Mouse (Mus musculus) hindbrain, embryonic 12.5 days (tissue): ENCODE results near the gene Apol8. TPM values are rescaled to one million over a fixed set of nuclear protein-coding genes. Genes with fewer than 3 reads are reported as not detected.
A peak's percentile ranks its signal among the peaks of the same experiment; 100 is the strongest.

Experiments
- ATAC-seq: fragments of 200-750 bp; cut with Nextera tagmentation; 2 replicates; pipeline ENCODE4 v1.8.0; 2017; ENCODE audit warnings: moderate TSS enrichment; ENCODE audit not compliant: low FRiP score
- H3K27ac ChIP-seq: fragments of 300-500 bp; sonication (generic); 2 replicates; pipeline ENCODE4 v1.5.1; 2016; ENCODE audit warnings: mild to moderate bottlenecking
- H3K27me3 ChIP-seq: fragments of 300-500 bp; sonication (generic); 2 replicates; pipeline ENCODE4 v1.6.1; 2016; ENCODE audit warnings: mild to moderate bottlenecking
- H3K36me3 ChIP-seq: fragments of 300-500 bp; sonication (generic); 2 replicates; pipeline ENCODE4 v1.6.1; 2016; ENCODE audit warnings: mild to moderate bottlenecking
- H3K4me1 ChIP-seq: fragments of 300-500 bp; sonication (generic); 2 replicates; pipeline ENCODE4 v1.6.1; 2016
- H3K4me2 ChIP-seq: fragments of 300-500 bp; sonication (generic); replicated peaks from 2 replicates; pipeline ENCODE4 v1.6.1; 2016; ENCODE audit warnings: mild to moderate bottlenecking
- H3K4me3 ChIP-seq: fragments of 300-500 bp; sonication (generic); 2 replicates; pipeline ENCODE4 v1.5.1; 2016; ENCODE audit warnings: mild to moderate bottlenecking
- H3K9ac ChIP-seq: fragments of 300-500 bp; sonication (generic); 2 replicates; pipeline ENCODE4 v1.6.1; 2016; ENCODE audit warnings: mild to moderate bottlenecking, moderate library complexity
- H3K9me3 ChIP-seq: fragments of 300-500 bp; sonication (generic); replicated peaks from 2 replicates; pipeline ENCODE4 v1.6.1; 2016; ENCODE audit warnings: mild to moderate bottlenecking
- WGBS: fragments of 180-500 bp; shearing (Covaris S2); methylation state at CpG from one replicate; pipeline ENCODE4 v1.1.7; 2016; 5-methylcytosine and 5-hydroxymethylcytosine counted together
- polyA plus RNA-seq: library from polyadenylated mRNA; unstranded; fragments of >200 nt; fragmentation: Nextera tagmentation; extraction: Ambion mirVana; gene quantifications from 2 replicates; pipeline ENCODE4 v1.2.1, GENCODE M21; 2016

Gene Apol8
- 0.22 and 0.47 TPM in 2 replicates for polyA plus RNA-seq

- H3K27ac ChIP-seq: no peak within 1 kb of the TSS
- no peaks in the 10 kb centered on the region for H3K4me1 ChIP-seq
- WGBS: 12% methylated on average over 9 of the region's 9 CpGs
- H3K4me3 ChIP-seq: no peak within 1 kb of the TSS
- H3K4me2 ChIP-seq: no peak within 1 kb of the TSS
- H3K9ac ChIP-seq: no peak within 1 kb of the TSS
- peaks cover 19% of the 10 kb centered on the region for H3K36me3 ChIP-seq
- H3K9me3 ChIP-seq: no peaks in the 10 kb centered on the region
- no peaks in the 10 kb centered on the region for H3K27me3 ChIP-seq
- ATAC-seq: no peak
Measured at GRCm38 (mm10) chr15:77756848-77757247, at the start of gene Apol8. Gene Apol8 (minus strand): TSS chr15:77757003.

DNA sequence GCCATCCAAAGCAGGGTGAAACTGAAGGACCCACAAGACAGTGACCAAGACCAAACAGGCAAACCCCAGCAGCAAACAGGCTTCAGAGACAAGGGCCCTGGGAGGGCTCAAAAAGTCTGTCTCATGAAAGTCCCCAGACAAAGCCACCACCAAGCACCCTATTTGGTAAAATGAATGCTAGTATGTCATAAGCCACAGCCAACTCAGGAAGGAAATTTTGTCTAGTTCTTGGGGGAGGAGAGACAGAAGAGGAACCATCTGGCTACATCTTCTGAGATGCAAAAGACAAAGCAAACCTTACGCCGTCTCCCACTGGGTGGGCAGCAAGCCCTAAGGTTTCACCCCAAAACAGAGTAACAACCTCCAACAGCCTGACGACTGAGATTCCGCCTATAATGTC, 48.9 kb upstream of the Apol8 start:
- 79% methylated on average over 4 of the region's 4 CpGs for WGBS
- no peaks in the 10 kb centered on the region for H3K9me3 ChIP-seq
- H3K9ac ChIP-seq: no peak overlapping the region
- no peak overlapping the region for H3K27ac ChIP-seq
- no peak for ATAC-seq
- peaks cover 26% of the 10 kb centered on the region for H3K36me3 ChIP-seq
- H3K27me3 ChIP-seq: no peaks in the 10 kb centered on the region
- peaks cover 11% of the 10 kb centered on the region for H3K4me1 ChIP-seq
- no peak overlapping the region for H3K4me3 ChIP-seq
- no peak overlapping the region for H3K4me2 ChIP-seq

DNA sequence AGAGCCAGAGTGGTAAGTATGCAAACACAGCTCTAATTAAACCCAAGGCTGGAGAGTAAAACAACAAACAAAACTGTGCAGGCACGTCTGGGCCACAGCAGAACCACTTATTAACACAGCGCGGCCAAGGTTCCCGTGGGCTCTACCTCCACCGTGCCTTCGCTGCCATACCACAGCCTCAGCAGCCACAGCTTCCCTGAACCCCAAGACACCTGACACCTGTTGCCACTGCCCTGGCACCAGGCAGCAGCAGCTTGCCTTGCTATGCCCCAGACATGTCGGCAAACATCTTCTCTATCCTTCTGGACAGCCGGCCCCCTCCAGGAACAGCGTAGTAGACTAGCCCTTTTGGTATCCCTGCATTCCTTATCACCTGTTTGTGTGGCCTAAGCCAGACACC, 48.1 kb upstream of the Apol8 start:
- H3K27ac ChIP-seq: 0 out of 2 replicates have a peak overlapping the region, but pooled peaks have one; percentile 35
- no peaks in the 10 kb centered on the region for H3K9me3 ChIP-seq
- H3K9ac ChIP-seq: no peak overlapping the region
- 83% methylated on average over 9 of the region's 9 CpGs for WGBS
- no peak overlapping the region for H3K4me2 ChIP-seq
- ATAC-seq: no peak
- peaks cover 26% of the 10 kb centered on the region for H3K36me3 ChIP-seq
- peaks cover 5% of the 10 kb centered on the region; the same call in 1 of the 2 replicates for H3K4me1 ChIP-seq
- H3K4me3 ChIP-seq: no peak overlapping the region
- H3K27me3 ChIP-seq: no peaks in the 10 kb centered on the region

GRCm38 (mm10) chr15:77804460-77804859, 47.7 kb upstream of the Apol8 start:
- Histone ChIP-seq H3K27me3 (no peaks in the 10 kb centered on the region), H3K9me3 (no peaks in the 10 kb centered on the region), H3K9ac (no peak overlapping the region), H3K4me2 (no peak overlapping the region), H3K36me3 (peaks cover 26% of the 10 kb centered on the region), H3K4me3 (no peak overlapping the region), H3K27ac (0 out of 2 replicates have a peak overlapping the region, but pooled peaks have one; percentile 35), H3K4me1 (peaks cover 10% of the 10 kb centered on the region)
- no peak for ATAC-seq
- 86% methylated on average over 6 of the region's 6 CpGs for WGBS

DNA sequence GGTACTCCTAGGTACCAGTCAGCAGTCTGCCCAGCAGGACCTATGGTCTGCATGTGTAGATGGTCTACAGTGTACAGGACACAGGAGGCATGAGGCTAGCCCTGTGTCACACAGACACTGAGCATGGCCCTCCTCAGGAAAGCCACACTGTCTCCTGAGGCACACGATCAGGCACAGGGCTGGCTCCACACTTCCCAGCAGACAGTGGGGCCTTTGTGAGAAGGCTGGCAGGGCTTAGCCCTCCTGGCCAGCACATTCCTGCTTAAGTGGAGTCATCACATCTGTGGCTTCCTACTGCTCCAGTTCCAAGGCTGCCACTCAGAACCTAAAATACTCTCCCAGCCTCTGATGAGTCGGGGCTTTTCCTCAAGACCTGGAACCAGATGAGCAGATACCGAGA, 46.9 kb upstream of the Apol8 start:
- Histone ChIP-seq H3K27me3 (no peaks in the 10 kb centered on the region), H3K27ac (no peak overlapping the region)
- WGBS: 62% methylated on average over 3 of the region's 3 CpGs

DNA sequence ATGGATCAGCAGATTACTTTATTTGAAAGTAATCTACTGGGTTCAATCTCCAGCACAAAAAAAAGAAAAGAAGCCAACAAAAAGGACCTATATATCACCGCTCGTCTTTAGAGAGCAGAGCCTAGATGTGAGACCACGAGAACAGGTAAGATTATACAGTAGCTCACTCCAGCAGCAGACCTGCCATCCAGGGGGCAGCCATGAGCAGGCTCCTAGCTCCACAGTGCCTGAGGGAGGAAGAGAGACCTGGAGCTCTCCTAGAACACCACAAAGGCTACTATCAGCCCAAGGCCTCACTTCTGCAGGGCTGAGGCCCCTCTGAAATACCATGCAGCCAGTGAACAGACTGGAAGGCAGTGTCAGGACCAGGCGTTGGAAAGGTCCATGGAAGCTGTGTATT, 46.2 kb upstream of the Apol8 start:
- Histone ChIP-seq H3K27ac (peak overlapping the region; percentile 23; the same call in 1 of the 2 replicates), H3K9ac (no peak overlapping the region), H3K9me3 (no peaks in the 10 kb centered on the region), H3K36me3 (peaks cover 23% of the 10 kb centered on the region), H3K27me3 (no peaks in the 10 kb centered on the region), H3K4me1 (peaks cover 24% of the 10 kb centered on the region), H3K4me3 (no peak overlapping the region), H3K4me2 (no peak overlapping the region)
- 90% methylated on average over 4 of the region's 4 CpGs for WGBS
- ATAC-seq: no peak

More for the DNA sequence above, 46.9 kb upstream of the Apol8 start:
- no peak overlapping the region for H3K4me3 ChIP-seq
- ATAC-seq: no peak
- H3K36me3 ChIP-seq: peaks cover 26% of the 10 kb centered on the region
- H3K9ac ChIP-seq: no peak overlapping the region
- no peaks in the 10 kb centered on the region for H3K9me3 ChIP-seq
- H3K4me1 ChIP-seq: peaks cover 17% of the 10 kb centered on the region
- no peak overlapping the region for H3K4me2 ChIP-seq

DNA sequence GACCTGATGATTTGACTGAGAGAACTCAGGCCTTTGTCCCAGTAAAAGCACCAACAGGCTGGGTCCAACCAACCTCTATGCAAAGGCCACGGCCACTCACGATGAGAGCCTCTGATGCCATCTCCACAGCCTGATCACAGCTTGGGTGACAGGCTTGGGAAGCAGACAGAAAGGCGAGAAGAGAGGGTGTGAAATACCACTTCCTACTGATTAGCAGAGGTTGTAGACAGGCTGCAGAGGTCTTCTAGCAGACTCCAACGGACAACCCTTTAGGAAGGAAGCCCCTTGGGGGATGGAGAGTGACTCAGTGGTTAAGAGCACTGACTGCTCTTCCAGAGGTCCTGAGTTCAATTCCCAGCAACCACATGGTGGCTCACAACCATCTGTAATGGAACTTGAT, 44.4 kb upstream of the Apol8 start:
- ATAC-seq: no peak
- no peak overlapping the region for H3K4me3 ChIP-seq
- no peaks in the 10 kb centered on the region for H3K27me3 ChIP-seq
- H3K4me2 ChIP-seq: no peak overlapping the region
- H3K27ac ChIP-seq: peak overlapping the region; percentile 40; the same call in 1 of the 2 replicates
- no peaks in the 10 kb centered on the region for H3K9me3 ChIP-seq
- peaks cover 28% of the 10 kb centered on the region for H3K4me1 ChIP-seq
- H3K36me3 ChIP-seq: 0 out of 2 replicates have a peak, but pooled peaks cover 18% of the 10 kb centered on the region
- WGBS: 78% methylated on average over 4 of the region's 4 CpGs
- no peak overlapping the region for H3K9ac ChIP-seq

DNA sequence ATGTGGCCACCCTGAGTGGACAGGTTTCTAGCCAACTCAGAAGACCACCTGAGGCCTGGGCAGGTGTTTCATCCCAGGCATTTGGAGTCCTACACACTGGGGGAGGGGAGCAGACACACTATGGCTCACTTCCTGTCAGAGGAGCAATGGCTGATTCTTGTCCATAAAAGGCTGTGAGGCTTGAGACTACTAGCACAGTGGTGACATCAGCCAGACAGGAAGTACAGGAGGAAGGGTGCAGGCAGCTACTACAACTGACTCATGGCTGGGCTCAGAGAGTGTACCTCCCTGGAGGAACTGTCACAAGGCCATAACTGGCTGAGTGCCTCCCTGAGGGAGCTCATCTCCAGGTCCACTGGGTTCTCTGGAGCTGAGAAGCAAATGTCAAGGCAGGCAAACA, 43.7 kb upstream of the Apol8 start:
- H3K27ac ChIP-seq: peak overlapping the region; percentile 40; the same call in 1 of the 2 replicates
- H3K9ac ChIP-seq: no peak overlapping the region
- peaks cover 22% of the 10 kb centered on the region; the same call in 1 of the 2 replicates for H3K36me3 ChIP-seq
- H3K27me3 ChIP-seq: no peaks in the 10 kb centered on the region
- ATAC-seq: no peak
- H3K9me3 ChIP-seq: no peaks in the 10 kb centered on the region
- H3K4me1 ChIP-seq: peaks cover 28% of the 10 kb centered on the region
- H3K4me2 ChIP-seq: no peak overlapping the region
- no peak overlapping the region for H3K4me3 ChIP-seq

- H3K4me1 ChIP-seq: peaks cover 28% of the 10 kb centered on the region
- H3K27ac ChIP-seq: peak overlapping the region; percentile 83
- 86% methylated on average over 8 of the region's 8 CpGs for WGBS
- no peak overlapping the region for H3K4me3 ChIP-seq
- H3K27me3 ChIP-seq: no peaks in the 10 kb centered on the region
- H3K9me3 ChIP-seq: no peaks in the 10 kb centered on the region
- no peak overlapping the region for H3K4me2 ChIP-seq
- peaks cover 27% of the 10 kb centered on the region; the same call in 1 of the 2 replicates for H3K36me3 ChIP-seq
- no peak for ATAC-seq
- no peak overlapping the region for H3K9ac ChIP-seq
Measured at GRCm38 (mm10) chr15:77799491-77800474, 43.0 kb upstream of the Apol8 start.

DNA sequence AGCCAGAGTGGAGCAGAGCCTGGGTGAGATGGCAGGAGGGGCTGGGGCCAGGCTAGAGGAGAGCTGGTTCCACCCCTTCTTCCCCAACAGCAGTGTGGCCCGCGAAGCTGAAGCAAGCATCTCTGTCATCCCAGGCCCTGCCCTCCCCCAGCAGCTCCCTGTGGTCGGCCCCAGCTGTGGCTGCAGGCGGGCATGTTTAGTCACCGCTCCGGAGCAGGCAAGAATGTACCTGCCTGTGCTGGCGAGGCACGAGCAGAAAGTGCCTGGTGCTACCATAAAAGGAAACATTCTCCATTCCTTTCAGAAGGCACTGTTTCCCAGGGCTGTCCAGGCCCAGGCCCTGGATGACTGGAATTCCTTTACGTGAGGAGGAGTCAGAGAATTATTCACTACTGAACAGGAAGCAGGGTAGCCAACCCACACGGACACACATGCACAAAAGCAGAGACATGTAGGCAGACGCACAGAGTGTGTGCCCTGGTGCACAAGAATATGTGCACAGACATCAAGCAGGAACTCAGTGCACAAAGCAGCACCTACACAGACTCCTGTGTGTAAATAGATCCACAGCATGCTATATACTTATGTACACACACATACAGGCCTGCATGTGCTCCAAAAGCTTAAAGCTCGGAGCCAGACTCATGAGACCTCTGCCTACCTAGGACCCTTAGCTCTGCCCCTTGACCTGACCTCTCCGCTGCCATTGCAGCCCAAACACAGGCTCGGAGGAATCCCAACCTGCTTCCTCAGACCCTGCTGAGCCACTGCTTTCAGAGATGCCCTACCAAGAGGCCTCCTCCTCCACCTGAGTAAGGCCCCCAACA, 42.1 kb upstream of the Apol8 start:
- Histone ChIP-seq H3K9me3 (no peaks in the 10 kb centered on the region), H3K4me2 (0 out of 2 replicates have a peak overlapping the region, but pooled peaks have one; percentile 19), H3K9ac (peak overlapping the region; percentile 42), H3K27ac (peak overlapping the region; percentile 83), H3K36me3 (peaks cover 22% of the 10 kb centered on the region; the same call in 1 of the 2 replicates), H3K4me3 (no peak overlapping the region), H3K4me1 (peaks cover 28% of the 10 kb centered on the region), H3K27me3 (no peaks in the 10 kb centered on the region)
- WGBS: 21% methylated on average over 14 of the region's 14 CpGs
- ATAC-seq: peak; percentile 47; the same call in 1 of the 2 replicates

- H3K9ac ChIP-seq: no peak overlapping the region
- no peak overlapping the region for H3K4me3 ChIP-seq
- H3K27me3 ChIP-seq: no peaks in the 10 kb centered on the region
- peaks cover 28% of the 10 kb centered on the region for H3K4me1 ChIP-seq
- peak overlapping the region; percentile 83 for H3K27ac ChIP-seq
- H3K9me3 ChIP-seq: no peaks in the 10 kb centered on the region
- ATAC-seq: no peak
- H3K4me2 ChIP-seq: no peak overlapping the region
- 89% methylated on average over 14 of the region's 14 CpGs for WGBS
- H3K36me3 ChIP-seq: peaks cover 18% of the 10 kb centered on the region; the same call in 1 of the 2 replicates
Measured at GRCm38 (mm10) chr15:77797609-77798411, 41.0 kb upstream of the Apol8 start.
